Mouse (Mus musculus): ENCODE results near the gene Ppp2r3d. TPM values are rescaled to one million over a fixed set of nuclear protein-coding genes. Genes with fewer than 3 reads are reported as not detected.
"Not testable (repeated sequence)": the region's sequence is repeated elsewhere in the genome, so short reads cannot be mapped to it uniquely, and the experiment has no call there.

The Ppp2r3d gene
- 100 to 1,000 TPM in 1 of 2 experiments, 10 to 100 TPM in 1; 98.9 to 106 TPM for total RNA-seq (2021)
- long read RNA-seq, experiment 1, result 0 reads
- long read RNA-seq, experiment 2, partial matches to known transcripts, result 0 of 2 reads
- long read RNA-seq, experiment 2, other reads (novel, unspliced or antisense), result 0 of 2 reads

DNA sequence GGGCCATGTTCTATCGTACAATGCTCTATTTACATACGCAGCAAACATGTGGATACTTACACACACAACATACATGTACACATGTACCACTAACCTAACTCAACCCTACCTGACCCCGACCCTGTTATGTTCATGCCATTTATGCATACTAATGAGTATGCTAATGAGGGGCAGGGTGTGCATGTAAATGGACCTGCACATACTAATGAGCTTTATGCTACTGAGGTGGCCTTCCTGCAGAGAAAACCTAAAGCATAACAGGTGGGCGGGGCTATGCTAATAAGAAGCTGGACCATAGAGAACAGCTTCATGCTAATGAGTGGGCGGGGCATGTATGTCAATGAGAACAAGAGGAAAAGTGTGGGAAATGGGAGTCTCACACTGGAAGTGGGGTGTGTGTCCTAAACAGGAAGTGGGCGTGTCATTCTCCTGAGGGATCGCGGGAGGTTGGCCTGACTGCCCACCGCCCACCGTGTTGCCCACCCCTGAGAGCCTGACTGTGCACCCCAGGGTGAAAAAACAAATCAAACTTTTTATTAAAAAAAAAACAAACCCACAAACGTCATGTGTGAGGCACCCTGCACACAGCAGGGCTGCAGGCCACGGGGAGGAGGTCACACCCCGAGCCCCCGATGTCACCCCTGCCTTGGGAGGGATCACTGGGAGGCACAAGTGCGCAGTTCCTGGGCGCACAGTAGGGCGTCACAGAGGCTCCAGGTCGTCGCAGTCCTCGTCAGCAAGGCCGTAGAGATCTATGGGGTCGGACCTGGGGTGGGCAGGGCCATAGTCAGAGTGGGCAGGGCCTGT, at the start of gene Ppp2r3d:
TSS of gene Ppp2r3d (minus strand) at position 803 of the 807 bp plus-strand sequence.
- peak in 1 of 2 experiments; percentile 10 for DNase-seq (ENCODE audit: extremely low spot score in 1 of 2, low spot score in 2 of 2)
- intact Hi-C loops (cut with DNase I), result loop anchor here (1.0 kb wide), 1 partner anchor 34 kb away; no protein-coding TSS in a partner anchor
- H3K27ac ChIP-seq, result no peak within 1 kb of the TSS
- no peak for TF ChIP-seq CTCF (IDR thresholded peaks at IDR 0.05)
- no peak within 1 kb of the TSS for H3K4me3 ChIP-seq

DNA sequence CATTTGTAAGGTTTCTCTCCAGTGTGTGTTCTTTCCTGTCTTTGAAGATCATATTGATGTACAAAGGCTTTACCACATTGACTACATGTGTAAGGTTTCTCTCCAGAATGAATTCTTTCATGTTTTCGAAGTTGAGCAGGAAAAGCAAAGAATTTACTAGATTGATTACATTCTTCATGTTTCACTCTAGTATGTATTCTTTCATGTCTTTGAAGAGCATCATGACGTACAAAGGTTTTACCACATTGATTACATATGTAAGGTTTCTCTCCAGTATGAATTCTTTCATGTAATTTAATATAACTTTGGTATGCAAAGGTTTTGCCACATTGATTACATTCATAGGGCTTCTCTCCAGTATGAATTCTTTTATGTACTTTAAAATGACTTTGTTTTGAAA, 17.0 kb upstream of the Ppp2r3d start, which contains the start of gene Gm21836:
TSS of gene Gm21836 (minus strand) at position 101 of the 400 bp plus-strand sequence.
- H3K27ac ChIP-seq; DNase-seq (ENCODE audit: extremely low spot score in 1 of 2, low spot score in 2 of 2); H3K4me3 ChIP-seq; intact Hi-C loops (cut with DNase I): not testable (repeated sequence)

DNA sequence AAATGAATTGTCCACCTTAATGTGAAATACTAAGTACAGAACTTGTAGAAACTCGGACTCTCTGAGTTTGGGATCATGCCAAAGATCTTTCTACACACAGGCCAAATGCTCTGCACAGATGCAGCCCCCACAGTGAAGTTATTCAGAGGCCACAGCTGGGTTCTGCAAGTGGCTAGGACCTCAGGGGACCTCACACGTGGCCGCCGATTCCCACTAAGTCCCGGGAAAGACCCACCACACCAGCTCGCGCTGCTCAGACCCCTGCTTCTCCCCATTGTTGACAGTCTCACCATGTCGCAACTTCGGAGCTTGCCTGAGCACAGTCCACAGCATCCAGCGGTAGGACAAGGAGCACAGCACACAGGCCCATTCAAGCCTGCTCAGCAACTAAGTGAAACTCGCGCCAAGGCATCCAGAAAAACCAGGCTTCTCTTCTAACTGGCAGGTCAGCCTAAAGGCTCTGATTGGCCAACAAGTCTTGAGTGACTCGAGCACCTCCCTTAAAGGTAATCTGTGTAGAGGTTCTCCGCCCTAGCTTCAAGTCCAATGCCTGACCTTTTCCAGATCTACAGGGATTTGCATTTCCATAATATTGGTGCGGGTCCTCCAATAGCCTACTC, 3.8 kb upstream of the Ppp2r3d start:
- DNase-seq (ENCODE audit: extremely low spot score in 1 of 2, low spot score in 2 of 2); intact Hi-C loops (cut with DNase I): not testable (repeated sequence)

DNA sequence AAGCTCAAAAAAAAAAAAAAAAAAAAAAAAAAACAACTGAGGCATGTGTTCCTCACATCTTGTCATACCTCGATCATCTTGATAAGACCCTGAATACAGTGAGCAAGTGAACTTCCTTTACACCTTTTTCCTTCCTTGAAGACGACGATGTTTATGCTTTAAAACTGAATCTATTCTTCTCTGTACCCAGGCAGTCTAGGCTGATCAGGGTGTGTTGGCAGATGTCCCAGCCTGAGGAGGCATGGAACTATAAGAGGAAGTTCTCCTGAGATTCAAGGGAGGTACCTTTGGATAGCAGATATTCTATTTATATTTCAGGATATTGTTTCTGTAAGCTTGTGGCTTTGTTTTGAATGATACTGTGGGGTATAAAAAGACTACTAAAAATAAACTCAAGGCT, 1.4 kb upstream of the Ppp2r3d start:
- no peak for TF ChIP-seq CTCF (IDR thresholded peaks at IDR 0.05)
- intact Hi-C loops (cut with DNase I), result no loop called here
- DNase-seq (ENCODE audit: extremely low spot score in 1 of 2, low spot score in 2 of 2), result peak in 1 of 2 experiments; percentile 10
- no peak overlapping the region for H3K27ac ChIP-seq
- no peak overlapping the region for H3K4me3 ChIP-seq

More for the DNA sequence above, 3.8 kb upstream of the Ppp2r3d start:
- H3K4me3 ChIP-seq, H3K27ac ChIP-seq: not testable (repeated sequence)

DNA sequence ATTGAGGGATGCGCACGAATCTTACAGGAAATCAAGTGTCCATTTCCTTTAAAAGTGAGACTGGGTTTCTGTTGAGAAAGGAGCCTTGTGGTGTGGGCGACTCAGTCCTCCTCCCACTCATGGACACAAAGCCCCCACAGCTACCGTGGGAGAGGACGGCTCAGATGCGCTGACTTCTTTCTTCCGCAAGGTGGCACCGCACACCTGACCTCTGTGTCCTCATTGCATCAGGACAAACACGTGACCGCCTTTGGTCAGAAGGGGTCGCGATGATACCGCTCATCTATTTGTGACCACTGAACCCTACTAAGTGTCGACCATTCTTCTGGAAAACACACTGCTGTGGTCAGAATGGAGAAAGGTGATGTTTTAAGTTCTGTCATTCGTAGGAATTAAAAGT, 1.0 kb downstream of the Ppp2r3d start:
- no peak for DNase-seq (ENCODE audit: extremely low spot score in 1 of 2, low spot score in 2 of 2)
- intact Hi-C loops (cut with DNase I), result loop anchor here (1.0 kb wide), 1 partner anchor 33 kb away; no protein-coding TSS in a partner anchor
- H3K27ac ChIP-seq, result no peak overlapping the region
- no peak; the same call in 1 of the 2 replicates for TF ChIP-seq CTCF (IDR thresholded peaks at IDR 0.05)
- H3K4me3 ChIP-seq, result no peak overlapping the region

DNA sequence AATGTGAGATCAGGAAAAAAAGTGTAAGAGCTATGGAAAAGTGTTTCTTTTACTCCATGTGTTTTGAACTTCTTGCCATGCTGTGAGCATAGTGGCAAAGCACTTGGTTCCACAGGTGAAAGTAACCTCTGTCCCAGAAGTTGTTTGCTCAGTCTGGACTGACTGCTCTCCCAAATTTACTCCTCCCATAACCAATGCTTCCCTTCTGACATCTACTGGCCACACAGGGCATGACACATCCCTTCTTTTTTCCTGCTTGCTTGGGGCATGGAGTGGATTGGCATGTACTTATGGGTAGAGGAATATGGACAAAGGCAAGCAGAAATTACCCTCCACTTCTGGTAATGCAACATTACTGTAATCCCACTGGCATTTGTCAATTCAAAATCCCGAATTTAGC, 20.1 kb downstream of the Ppp2r3d start:
- Histone ChIP-seq H3K4me3 (no peak overlapping the region), H3K27ac (no peak overlapping the region)
- TF ChIP-seq CTCF (IDR thresholded peaks at IDR 0.05), result peak; percentile 59
- DNase-seq (ENCODE audit: extremely low spot score in 1 of 2, low spot score in 2 of 2), result no peak
- intact Hi-C loops (cut with DNase I), result no loop called here

DNA sequence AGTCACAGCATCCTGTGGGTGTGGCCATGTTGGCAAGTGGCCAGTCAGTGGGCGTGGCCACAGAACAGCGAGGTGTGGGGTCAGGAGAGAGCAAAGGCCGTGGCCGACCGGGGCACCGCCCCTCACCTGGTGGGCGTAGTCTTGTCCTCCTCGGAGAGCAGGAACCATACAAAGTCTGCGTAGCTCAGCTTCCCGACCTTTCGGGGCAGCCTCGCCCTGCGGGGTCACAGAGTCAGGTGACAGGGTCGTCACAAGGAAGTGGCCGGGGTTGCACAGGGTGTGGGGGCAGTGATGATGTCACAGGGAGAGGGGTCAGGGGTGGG, 34.2 kb downstream of the Ppp2r3d start:
- TF ChIP-seq CTCF (IDR thresholded peaks at IDR 0.05), result no peak
- DNase-seq (ENCODE audit: extremely low spot score in 1 of 2, low spot score in 2 of 2), result peak in 1 of 2 experiments; percentile 21
- Histone ChIP-seq H3K4me3 (no peak overlapping the region), H3K27ac (no peak overlapping the region)
- intact Hi-C loops (cut with DNase I), result loop anchor here (1.0 kb wide), 1 partner anchor 34 kb away; the partner anchor contains the start of gene Ppp2r3d

DNA sequence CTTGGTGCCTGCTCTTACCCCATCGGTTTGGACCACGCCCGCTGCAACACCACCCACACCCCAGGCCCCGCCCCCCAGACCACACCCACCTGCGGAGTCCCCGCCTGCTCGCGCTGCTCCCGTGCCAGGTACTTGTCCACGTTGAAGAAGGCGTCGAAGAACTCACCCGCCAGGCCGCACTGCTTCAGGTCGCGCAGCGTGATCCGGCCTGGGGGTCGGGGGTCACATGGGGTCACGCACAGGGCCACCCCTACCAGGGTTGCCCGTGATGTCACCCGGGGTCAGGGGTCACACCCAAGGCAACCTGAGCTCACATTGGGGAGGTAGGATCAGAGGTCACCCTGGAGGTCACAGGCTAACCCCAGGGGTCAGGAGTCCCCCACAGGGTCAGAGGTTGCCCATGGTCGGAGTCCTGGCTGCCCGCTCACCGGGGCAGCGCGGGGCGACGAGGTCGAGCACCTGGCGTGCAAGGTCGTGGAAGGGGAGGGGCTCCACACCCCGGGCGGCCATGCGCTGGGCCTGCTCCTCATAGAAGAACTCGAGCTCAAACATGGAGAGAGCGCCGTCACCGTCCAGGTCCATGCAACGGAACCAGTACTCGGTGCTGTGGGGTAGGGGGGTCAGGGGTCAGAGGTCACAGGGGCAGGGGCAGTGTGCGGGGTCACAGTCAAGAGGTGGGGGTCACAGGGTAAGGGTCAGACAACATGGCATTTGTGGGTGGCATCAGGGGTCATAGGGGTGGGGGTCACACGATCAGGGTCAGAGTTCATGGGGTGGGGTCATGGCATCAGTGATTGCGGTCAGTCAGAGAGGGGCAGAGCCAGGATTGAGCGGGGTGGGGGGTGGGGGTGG, 34.8 kb downstream of the Ppp2r3d start:
- peak; percentile 14 to 22 for DNase-seq (ENCODE audit: extremely low spot score in 1 of 2, low spot score in 2 of 2)
- intact Hi-C loops (cut with DNase I), result loop anchor here (1.0 kb wide), 1 partner anchor 34 kb away; the partner anchor contains the start of gene Ppp2r3d
- no peak for TF ChIP-seq CTCF (IDR thresholded peaks at IDR 0.05)
- Histone ChIP-seq H3K4me3 (no peak overlapping the region), H3K27ac (no peak overlapping the region)

DNA sequence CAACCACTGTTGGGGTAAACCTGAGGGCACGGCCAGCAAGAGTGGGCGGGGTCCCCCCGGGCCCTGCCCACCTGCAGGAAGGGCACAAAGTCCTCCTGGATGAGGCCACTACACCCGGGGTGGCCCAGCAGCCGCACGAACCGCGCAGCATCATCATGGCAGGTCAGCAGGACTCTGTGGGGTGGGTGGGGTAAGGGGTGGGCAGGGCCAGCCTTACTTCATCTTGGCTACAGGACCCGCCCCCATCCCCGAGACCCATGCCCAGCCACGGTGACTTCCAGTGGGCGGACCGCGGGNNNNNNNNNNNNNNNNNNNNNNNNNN, 36.0 kb downstream of the Ppp2r3d start:
- intact Hi-C loops (cut with DNase I), result no loop called here
- no peak for DNase-seq (ENCODE audit: extremely low spot score in 1 of 2, low spot score in 2 of 2)
- Histone ChIP-seq H3K4me3 (no peak overlapping the region), H3K27ac (no peak overlapping the region)
- TF ChIP-seq CTCF (IDR thresholded peaks at IDR 0.05), result no peak

DNA sequence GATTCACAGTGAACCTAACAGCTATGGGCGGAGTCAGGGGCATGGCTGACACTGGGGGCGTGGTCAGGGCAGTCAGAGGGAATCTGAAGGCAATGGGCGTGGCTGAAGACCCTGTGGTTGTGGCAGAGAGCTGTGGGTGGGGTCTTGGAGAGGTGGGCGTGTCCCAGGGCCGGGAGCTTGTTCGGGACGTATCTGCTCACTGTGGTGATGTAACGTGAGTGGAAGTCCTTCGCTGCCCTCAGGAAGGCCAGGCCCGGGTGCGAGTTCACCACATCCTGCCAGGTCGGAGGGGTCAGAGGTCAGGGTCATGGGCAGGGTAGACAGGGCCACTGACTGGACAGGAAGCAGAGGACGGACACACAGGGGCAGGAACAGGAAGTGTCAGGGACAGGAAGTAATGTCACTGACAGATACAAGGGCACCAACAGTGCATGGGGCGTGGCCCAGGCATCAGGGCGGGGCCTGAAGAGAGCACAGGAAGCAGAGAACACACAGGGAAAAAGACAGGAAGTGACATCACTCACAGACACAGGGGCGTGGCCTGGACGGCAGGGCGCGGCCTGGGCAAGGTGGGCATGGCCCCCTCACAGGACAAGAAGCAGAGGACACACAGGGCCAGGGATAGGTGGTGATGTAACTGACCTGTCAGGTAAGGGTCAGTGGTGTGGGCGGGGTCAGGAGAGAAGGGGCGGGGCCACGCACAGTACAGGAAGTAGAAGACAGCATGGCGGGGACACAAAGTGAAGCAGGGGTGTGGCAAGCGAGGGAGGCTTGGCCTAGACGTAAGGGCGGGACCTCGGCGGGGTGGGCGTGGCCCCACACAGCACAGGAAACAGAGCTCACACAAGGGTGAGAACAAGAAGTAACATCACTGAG, 36.6 kb downstream of the Ppp2r3d start:
- peak; percentile 21 to 31 for DNase-seq (ENCODE audit: extremely low spot score in 1 of 2, low spot score in 2 of 2)
- TF ChIP-seq CTCF (IDR thresholded peaks at IDR 0.05), result no peak
- no peak overlapping the region for H3K27ac ChIP-seq
- intact Hi-C loops (cut with DNase I), result loop anchor here (5.0 kb wide), 1 partner anchor 68 kb away; no protein-coding TSS in a partner anchor
- no peak overlapping the region for H3K4me3 ChIP-seq
